Mouse (Mus musculus) heart, adult 18-20 months (tissue): ENCODE data around the gene Rhoh. TPM values are rescaled to one million over a fixed set of nuclear protein-coding genes. Genes with fewer than 3 reads are reported as not detected.

Source experiments
- DNase-seq, 2 experiments: peaks; one replicate each; pipeline ENCODE4 v3.0.0; 2021 to 2022; ENCODE audit warnings: mixed read lengths in 1 of 2
- long read RNA-seq, 2 experiments: library from polyadenylated mRNA; stranded (forward); transcript quantifications; one replicate each; pipeline ENCODE4 v2.0.0; 2021
- total RNA-seq, 2 experiments: library from RNA; stranded (reverse); gene quantifications; 2 replicates each; pipeline ENCODE4 v1.2.3; 2021

The Rhoh gene
- total RNA-seq = 1 to 10 TPM in 1 of 2 experiments, under 1 TPM in 1; 0.45 to 1.4 TPM
- long read RNA-seq, experiment 1 = 0 reads
- long read RNA-seq, experiment 2, partial matches to known transcripts = 0 of 3 reads
- long read RNA-seq, experiment 2, other reads (novel, unspliced or antisense) = 0 of 3 reads

DNA sequence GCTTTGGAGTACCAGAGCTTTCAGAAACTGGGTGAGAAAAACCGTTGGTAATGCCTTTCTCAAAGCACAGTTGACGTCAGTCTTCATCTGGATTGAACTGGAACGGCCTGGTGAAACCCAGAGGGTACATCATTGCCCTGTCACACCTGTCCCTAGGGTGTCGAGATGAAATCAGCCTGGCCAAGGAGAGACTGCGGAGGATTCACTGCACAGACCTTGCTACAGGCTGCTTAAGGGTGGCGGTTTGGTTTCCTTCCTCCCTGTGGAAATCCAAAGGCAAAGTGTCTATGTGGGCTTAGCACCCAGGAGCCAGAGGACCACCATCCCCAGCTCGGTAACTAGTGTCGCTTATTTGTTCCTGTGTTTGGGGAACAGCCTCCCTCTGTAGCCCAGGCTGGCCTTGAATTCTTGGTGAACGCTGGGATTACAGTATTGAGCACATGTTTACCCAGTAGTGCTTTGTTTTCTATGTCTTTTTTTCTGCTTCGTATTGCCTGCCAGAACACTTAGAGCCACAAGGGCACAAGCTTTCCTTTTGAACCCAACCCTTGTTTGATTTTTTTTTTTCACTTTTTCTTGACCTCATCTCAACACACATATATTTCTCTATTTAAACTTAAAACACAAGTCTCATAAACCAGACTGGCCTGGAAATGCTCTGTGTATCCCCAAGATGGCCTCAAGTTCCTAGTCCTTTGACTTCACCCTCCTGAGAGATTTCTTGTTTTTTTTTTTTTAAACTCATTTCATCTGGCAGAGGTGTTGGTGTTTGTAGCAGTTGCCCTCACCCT lies at the start of gene Rhoh:
Gene Rhoh (plus strand): TSS at position 60 of the 791 bp plus-strand sequence.
- DNase-seq = no peak

GRCm38 (mm10) chr5:65823601-65824133 lies 37.3 kb upstream of the Rhoh start:
- DNase-seq = peak; percentile 27 to 46

DNA sequence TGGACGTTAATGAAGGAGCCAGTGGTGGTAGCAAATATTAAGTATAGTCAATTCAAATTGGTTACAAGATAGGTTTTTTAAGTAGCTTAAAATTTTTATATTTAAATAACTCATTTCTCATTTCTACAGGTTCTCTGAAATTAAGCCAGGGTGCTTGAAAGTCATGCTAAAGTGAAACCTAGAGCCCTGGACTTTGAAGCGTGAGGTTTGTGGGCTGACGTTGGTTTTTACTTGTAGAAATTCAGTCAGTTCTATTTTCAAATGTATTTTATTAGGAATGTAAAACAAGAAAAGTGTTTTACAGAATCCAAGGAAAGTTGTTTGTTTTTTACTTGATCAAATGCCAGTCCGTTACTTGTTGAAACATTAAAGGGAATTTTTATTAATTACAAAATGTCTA lies 34.5 kb upstream of the Rhoh start:
- no peak for DNase-seq

DNA sequence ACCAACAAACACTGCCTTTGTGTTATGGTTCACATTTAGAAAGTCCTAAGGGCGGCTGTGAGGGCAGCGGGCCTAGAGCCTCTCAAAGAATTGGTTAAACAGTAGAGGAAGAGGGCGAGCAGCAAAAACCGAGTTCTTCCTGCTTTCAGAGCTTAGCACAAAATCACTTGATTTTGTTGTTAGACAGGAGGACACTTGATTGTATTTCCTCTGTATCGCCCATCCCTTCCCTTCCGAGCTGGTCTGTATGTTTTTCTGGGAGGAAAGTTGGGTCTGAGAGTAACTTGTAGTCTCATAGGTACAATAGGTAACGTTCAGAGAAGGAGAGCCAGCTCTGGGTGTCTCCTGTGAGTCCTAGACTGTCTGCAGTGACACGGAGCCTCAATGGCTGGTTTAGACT lies 33.9 kb upstream of the Rhoh start:
- DNase-seq = no peak

DNA sequence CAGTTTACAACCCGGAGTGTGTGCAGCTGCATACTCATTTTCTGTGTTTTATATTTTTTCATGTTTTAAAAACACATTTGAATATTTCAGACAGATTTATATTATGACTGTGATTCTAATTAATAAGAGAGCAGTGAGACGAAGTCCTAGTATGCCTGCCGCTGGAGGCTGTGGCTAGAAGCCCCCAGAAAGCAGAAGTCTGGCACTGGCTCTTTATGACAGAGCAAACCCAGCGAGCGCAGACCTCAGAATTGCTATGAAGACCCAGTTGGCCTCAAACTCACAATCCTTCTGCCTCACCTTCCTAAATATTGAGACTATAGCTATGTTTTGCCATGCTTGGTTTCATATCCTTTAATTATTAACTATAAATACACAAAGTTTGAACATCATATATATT lies 32.8 kb upstream of the Rhoh start:
- DNase-seq = no peak

- DNase-seq = no peak
Measured at GRCm38 (mm10) chr5:65829059-65829458, 32.0 kb upstream of the Rhoh start.

DNA sequence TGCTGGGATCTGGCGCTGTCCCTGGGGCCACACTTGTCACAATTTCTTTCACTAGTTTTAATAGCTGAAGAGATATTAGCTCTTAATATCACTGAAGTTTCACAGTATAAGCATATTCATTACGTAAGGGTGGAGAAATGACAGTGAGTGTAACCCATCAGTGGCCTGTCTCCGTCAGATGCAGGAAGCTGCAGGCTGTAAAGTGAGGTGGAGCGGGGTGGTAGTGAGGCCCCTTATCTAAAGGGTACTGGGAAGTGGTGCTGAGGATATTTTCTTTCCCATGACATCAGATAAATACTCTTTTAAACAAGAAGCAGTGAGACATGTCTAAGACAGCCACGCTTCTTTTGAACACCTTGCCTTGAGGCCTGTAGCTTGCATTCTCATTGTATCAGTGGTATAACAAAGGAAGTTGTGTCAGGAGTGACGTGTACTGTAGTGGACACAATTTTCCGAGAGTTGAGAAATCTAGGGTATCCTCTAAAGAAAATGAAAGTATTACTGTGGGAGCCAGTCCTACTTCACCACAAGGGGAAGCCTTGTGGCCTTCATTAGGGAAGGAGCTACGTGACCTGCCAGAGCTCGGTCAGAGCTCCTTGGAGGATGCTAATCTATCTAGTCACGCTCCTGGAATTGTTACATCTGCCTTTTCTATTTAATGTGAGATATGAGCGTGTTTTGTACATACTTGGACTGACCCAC lies 28.9 kb upstream of the Rhoh start:
- peak in 1 of 2 experiments; percentile 14 for DNase-seq

GRCm38 (mm10) chr5:65833092-65833491 lies 27.9 kb upstream of the Rhoh start:
- DNase-seq = no peak

DNA sequence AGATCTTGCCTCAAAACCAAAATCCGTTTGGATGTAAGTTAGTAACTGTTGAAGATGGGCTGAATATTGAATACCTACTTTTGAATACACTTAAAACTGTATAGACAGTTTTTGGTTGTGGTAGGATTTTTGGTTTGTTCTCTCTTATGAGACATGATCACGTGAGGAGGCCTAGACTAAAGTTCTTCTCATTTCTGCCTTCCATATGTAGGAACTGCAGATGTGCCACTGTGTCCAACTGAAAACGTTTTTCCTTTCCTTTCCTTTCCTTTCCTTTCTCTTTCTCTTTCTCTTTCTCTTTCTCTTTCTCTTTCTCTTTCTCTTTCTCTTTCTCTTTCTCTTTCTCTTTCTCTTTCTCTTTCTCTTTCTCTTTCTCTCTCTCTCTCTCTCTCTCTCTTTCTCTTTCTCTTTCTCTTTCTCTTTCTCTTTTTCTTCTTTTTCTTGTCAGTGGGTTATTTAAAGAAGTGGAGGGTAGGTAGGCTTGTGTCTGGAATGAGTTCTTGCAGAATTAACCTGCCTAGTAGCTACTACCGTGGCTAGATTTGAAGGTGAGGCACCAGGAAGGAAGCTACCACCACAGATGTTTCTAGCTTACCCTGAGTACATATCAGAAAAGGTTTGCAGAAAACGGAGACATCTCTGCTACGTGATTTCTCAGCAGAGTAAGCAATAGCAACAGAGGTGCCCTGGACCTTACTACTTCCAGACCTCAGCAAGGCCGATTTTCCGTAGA lies 27.1 kb upstream of the Rhoh start:
- DNase-seq = no peak

DNA sequence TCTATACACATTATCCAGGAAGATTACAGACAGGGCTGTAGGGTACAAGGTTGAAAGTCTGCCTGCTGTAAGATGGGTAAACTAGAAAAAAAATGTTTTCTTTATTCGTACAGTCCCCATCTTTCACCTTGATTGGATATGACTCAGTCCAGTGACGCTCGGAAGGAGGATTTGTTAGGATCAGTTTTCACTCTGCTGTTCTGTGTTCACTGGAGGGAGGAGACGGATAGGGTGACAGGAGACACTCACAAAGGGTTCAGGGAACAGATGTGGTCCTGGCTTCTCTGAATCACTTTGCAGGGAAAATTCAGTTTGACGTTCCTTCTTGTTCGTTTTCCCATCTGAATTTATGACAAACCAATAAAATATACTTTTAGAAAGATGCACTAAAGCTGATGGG lies 23.0 kb upstream of the Rhoh start:
- DNase-seq = no peak

DNA sequence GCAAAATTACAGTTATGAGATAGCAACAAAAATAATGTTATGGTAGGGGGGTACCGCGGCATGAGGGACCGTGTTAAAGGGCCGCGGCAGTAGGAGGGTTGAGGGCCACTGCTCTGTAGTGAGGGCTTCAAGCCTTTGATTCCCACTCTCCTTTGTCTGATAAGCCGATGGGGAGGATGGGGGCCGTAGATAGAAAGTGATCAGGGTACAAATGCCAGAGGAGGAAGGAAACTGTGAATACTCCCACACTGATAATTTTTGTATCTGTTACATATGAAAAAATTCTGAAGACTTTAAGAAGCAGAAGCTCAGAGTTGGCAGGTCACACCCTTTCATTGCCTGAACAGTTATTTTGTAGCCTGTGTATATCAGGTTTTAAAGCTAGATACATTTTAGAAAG lies 18.1 kb upstream of the Rhoh start:
- no peak for DNase-seq

DNA sequence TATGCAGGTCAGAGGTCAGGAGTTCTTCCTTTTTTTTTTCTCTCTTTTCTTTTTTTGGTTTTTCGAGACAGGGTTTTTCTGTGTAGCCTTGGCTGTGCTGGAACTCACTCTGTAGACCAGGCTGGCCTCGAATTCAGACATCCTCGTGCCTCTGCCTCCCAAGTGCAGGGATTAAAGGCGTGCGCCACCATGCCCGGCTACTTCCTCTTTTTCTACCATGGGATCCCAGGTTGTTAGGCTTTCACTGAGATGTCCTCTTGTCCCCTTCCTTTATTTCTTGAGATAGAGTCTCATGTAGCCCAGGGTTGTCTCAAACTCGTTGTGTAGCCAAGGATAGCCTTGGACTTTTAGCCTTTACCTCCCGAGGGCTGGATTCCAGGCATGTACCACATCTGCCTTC lies 14.5 kb upstream of the Rhoh start:
- DNase-seq = no peak

DNA sequence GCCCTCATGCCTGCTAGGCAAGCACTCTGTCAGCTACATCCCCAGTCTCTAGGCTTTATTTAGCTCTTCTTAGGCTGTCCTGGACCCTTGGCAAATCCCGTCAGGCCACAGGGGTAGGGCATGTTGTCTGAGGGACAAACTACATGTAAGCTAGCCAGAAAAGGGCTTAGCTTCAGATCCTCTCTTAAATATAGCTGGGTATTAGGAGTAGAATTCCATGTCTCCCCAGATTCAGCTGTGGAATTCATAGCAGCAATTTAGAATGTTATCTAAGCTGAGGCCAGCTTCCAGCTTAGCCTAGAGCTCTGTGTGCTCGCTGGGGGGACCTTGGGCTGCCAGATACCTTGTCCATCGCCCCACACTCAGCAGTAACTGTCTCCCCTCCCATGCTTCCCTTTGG lies 14.1 kb upstream of the Rhoh start:
- DNase-seq = no peak

- DNase-seq = no peak
Measured at GRCm38 (mm10) chr5:65847656-65848055, 13.4 kb upstream of the Rhoh start.

- peak in 1 of 2 experiments; percentile 20 for DNase-seq
Measured at GRCm38 (mm10) chr5:65850765-65851164, 10.2 kb upstream of the Rhoh start.

GRCm38 (mm10) chr5:65854786-65855191 lies 6.2 kb upstream of the Rhoh start:
- no peak for DNase-seq

GRCm38 (mm10) chr5:65855571-65855970 lies 5.4 kb upstream of the Rhoh start:
- DNase-seq = no peak

DNA sequence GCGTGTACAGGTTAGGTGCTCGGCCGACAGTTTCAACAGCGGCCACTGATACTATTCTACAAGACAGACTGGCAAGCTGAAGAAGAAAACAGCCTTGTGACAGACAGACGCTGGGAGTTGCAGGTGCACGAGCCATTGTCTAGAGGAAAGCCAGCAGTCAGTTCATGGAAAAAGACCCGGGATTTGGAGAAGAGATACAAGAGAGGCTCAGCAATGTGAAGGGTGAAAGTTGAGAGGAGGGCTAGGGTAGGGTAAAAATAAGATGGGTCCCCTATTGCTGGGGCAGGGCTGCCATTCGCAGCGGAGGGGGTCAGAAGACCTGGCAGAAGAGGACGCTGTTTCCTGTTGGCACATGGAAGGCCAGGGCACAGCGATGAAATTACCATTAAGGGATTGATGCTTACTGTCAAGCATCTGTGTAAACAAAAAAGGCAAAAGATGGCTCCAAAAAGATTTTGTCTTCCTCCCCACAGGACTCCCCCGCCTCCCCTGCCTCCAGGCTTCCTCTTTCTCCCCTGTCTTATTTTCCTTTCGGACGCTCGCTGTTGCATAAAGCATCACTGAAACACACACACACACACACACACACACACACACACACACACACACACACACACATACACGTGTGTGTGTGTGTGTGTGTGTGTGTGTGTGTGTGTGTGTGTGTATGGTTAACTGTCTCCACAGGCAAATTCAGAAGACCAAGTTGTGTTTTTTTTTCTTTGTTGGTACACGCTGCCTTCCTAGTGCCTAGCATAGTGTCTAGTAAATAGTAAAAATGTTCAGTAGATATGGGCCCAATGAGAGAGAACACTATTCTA lies 4.2 kb upstream of the Rhoh start:
- DNase-seq = no peak

- no peak for DNase-seq
Measured at GRCm38 (mm10) chr5:65857935-65858334, 3.1 kb upstream of the Rhoh start.

DNA sequence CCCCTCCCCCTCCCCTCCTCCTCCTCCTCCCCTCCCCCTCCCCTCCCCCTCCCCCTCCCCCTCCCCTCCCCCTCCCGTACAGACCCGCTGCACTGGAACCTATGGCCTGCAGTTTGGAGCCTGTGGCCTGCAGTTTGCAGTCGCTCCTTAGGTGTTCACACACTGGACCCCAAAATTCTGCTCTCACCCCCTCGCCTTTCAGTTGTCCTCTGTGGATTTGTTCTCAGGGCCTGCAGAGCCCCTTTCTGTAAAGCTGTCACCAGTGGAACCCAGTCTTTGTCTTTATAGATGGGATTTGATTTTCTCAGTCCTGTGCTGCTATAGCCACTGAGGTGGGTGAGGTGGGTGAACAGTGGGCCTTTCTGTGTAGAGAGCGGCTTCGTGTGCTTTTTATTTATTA lies 2.7 kb upstream of the Rhoh start:
- no peak for DNase-seq

- no peak for DNase-seq
Measured at GRCm38 (mm10) chr5:65858898-65859297, 2.1 kb upstream of the Rhoh start.

- DNase-seq = peak in 1 of 2 experiments; percentile 26
Measured at GRCm38 (mm10) chr5:65859396-65859795, 1.6 kb upstream of the Rhoh start.
